Mouse (Mus musculus): ENCODE measurements around the gene Tmem267. TPM values are rescaled to one million over a fixed set of nuclear protein-coding genes. Genes with fewer than 3 reads are reported as not detected.

The Tmem267 gene
- polyA plus RNA-seq, 1 experiment from 2014 or later, result 2.1 TPM

GRCm38 (mm10) chr13:119656846-119657416 is 169.1 kb downstream of the Tmem267 start:
- 87% methylated on average over 6 of the region's 6 CpGs for WGBS
- no peak for DNase-seq (ENCODE audit: low spot score)

More at GRCm38 (mm10) chr13:119656846-119657416, 169.1 kb downstream of the Tmem267 start:
- H3K36me3 ChIP-seq, result no peaks in the 10 kb centered on the region
- 0 out of 2 replicates have a peak, but pooled peaks cover 4% of the 10 kb centered on the region for H3K9me3 ChIP-seq
- no peaks in the 10 kb centered on the region for H3K27me3 ChIP-seq (ENCODE audit: insufficient read depth, poor library complexity, severe bottlenecking)
- no peak overlapping the region for H3K4me3 ChIP-seq
- H3K27ac ChIP-seq, result no peak overlapping the region
- H3K4me1 ChIP-seq (replicated peaks), result no peaks in the 10 kb centered on the region

Other genes starting within 250 kb of the Tmem267 start
- gene Paip1, start 59.4 kb upstream of the Tmem267 start, polyA plus RNA-seq (2016; fragmentation: Nextera tagmentation; extraction: Ambion mirVana), result 103 and 122 TPM in 2 replicates
- 74.8 and 75.8 TPM in 2 replicates for gene 4833420G17Rik, start 25.3 kb upstream of the Tmem267 start, polyA plus RNA-seq (2016; fragmentation: Nextera tagmentation; extraction: Ambion mirVana)
- gene 3110070M22Rik, start 344 bp downstream of the Tmem267 start, polyA plus RNA-seq (2016; fragmentation: Nextera tagmentation; extraction: Ambion mirVana), result 1.9 and 2.0 TPM in 2 replicates
- 0.07 and 0.09 TPM in 2 replicates for gene Ccl28, start 135.8 kb downstream of the Tmem267 start, polyA plus RNA-seq (2016; fragmentation: Nextera tagmentation; extraction: Ambion mirVana)
- gene Hmgcs1, start 202.3 kb downstream of the Tmem267 start, polyA plus RNA-seq (2016; fragmentation: Nextera tagmentation; extraction: Ambion mirVana), result 342 and 383 TPM in 2 replicates

Data from hindbrain, embryonic 10.5 days (tissue).